Mouse (Mus musculus): ENCODE measurements around the gene Smyd2.

GRCm38 (mm10) chr1:189863727-189864126 lies 58.4 kb downstream of the Smyd2 start:
- no peak for TF ChIP-seq EP300 (IDR thresholded peaks at IDR 0.05; ENCODE audit: low read length)
- no peak for TF ChIP-seq BHLHE40 (IDR thresholded peaks at IDR 0.05; ENCODE audit: low read depth, low read length)
- TF ChIP-seq CTCF (conservative IDR thresholded peaks at IDR 0.05 in 1 of 2, IDR thresholded peaks at IDR 0.05 in 1 of 2; ENCODE audit: low read depth in 2 of 2, low read length in 2 of 2), result no peak
- TF ChIP-seq ZNF384 (IDR thresholded peaks at IDR 0.05; ENCODE audit: low read depth, low read length), result no peak
